In genomic region chr8:57560926-57561325, GRCm38 (mm10) we compare ENCODE assay signal across 19 mouse cellular contexts.
"Had no signal": no experiment of that assay in that cellular context is flagged by ENCODE, and none has a peak within 500 bp of the region (broad histone marks: within the 10 kb centered on the region; RNA-seq: fewer than 3 reads in every experiment).

No protein-coding gene starts in this region.

- DNase-seq: kidney, adult 2 months; kidney, postnatal 14 days; kidney, postnatal 4 days; left cerebral cortex, postnatal 4 days; liver; lung, adult 18-20 months; lung, postnatal 10 days; lung, postnatal 36 days; thymus, adult 18-20 months; thymus, postnatal 36 days had no signal

- H3K27ac ChIP-seq: liver, embryonic 12.5 days; liver, embryonic 15.5 days; lung, embryonic 15.5 days; midbrain, embryonic 10.5 days; midbrain, embryonic 13.5 days; neural tube, embryonic 13.5 days had no signal

- H3K4me1 ChIP-seq: liver, embryonic 12.5 days; liver, embryonic 15.5 days; midbrain, embryonic 10.5 days; midbrain, embryonic 13.5 days; neural tube, embryonic 13.5 days had no signal

- H3K36me3 ChIP-seq: liver, embryonic 12.5 days; liver, embryonic 15.5 days; lung, embryonic 15.5 days; midbrain, embryonic 10.5 days; midbrain, embryonic 13.5 days; neural tube, embryonic 13.5 days had no signal

- H3K27me3 ChIP-seq: liver, embryonic 12.5 days; liver, embryonic 15.5 days; lung, embryonic 15.5 days; megakaryocyte, embryonic 14.5 days; midbrain, embryonic 13.5 days; neural tube, embryonic 13.5 days had no signal

- H3K9ac ChIP-seq: liver, embryonic 12.5 days; liver, embryonic 15.5 days; lung, embryonic 15.5 days; midbrain, embryonic 13.5 days; neural tube, embryonic 13.5 days had no signal

- H3K4me3 ChIP-seq: liver, embryonic 12.5 days; liver, embryonic 15.5 days; lung, embryonic 15.5 days; megakaryocyte, embryonic 14.5 days; midbrain, embryonic 10.5 days; midbrain, embryonic 13.5 days; myocyte; neural tube, embryonic 13.5 days had no signal

- ATAC-seq: liver, embryonic 12.5 days; midbrain, embryonic 13.5 days; midbrain, embryonic 16.5 days had no signal

- H3K9me3 ChIP-seq: liver, embryonic 12.5 days; liver, embryonic 15.5 days; lung, embryonic 15.5 days; megakaryocyte, embryonic 14.5 days; midbrain, embryonic 10.5 days; midbrain, embryonic 13.5 days; neural tube, embryonic 13.5 days had no signal

- H3K4me2 ChIP-seq: liver, embryonic 12.5 days; liver, embryonic 15.5 days; lung, embryonic 15.5 days; midbrain, embryonic 13.5 days; neural tube, embryonic 13.5 days had no signal
